Mouse (Mus musculus): ENCODE data around the gene Tfap2c. TPM values are rescaled to one million over a fixed set of nuclear protein-coding genes. Genes with fewer than 3 reads are reported as not detected.

The Tfap2c gene
- total RNA-seq, 2 experiments from 2014 or later, result 0.12 to 0.16 TPM

- DNase-seq (ENCODE audit: extremely low spot score in 1 of 2, low spot score in 2 of 2), result no peak
- no peak for TF ChIP-seq CTCF (IDR thresholded peaks at IDR 0.05)
- intact Hi-C loops (cut with DNase I), result no loop called here
- Histone ChIP-seq H3K4me3 (no peak overlapping the region), H3K27ac (no peak overlapping the region)
Measured at GRCm38 (mm10) chr2:172543987-172544386, 5.4 kb upstream of the Tfap2c start.

GRCm38 (mm10) chr2:172544601-172545127 lies 4.7 kb upstream of the Tfap2c start:
- no peak for DNase-seq (ENCODE audit: extremely low spot score in 1 of 2, low spot score in 2 of 2)
- Histone ChIP-seq H3K27ac (no peak overlapping the region), H3K4me3 (no peak overlapping the region)
- intact Hi-C loops (cut with DNase I), result no loop called here
- TF ChIP-seq CTCF (IDR thresholded peaks at IDR 0.05), result no peak

- intact Hi-C loops (cut with DNase I), result no loop called here
- Histone ChIP-seq H3K27ac (no peak overlapping the region), H3K4me3 (no peak overlapping the region)
- TF ChIP-seq CTCF (IDR thresholded peaks at IDR 0.05), result no peak
- DNase-seq (ENCODE audit: extremely low spot score in 1 of 2, low spot score in 2 of 2), result no peak
Measured at GRCm38 (mm10) chr2:172545592-172546235, 3.7 kb upstream of the Tfap2c start.

GRCm38 (mm10) chr2:172546551-172546950 lies 2.8 kb upstream of the Tfap2c start:
- DNase-seq (ENCODE audit: extremely low spot score in 1 of 2, low spot score in 2 of 2), result no peak
- H3K27ac ChIP-seq, result no peak overlapping the region
- no peak for TF ChIP-seq CTCF (IDR thresholded peaks at IDR 0.05)
- intact Hi-C loops (cut with DNase I), result no loop called here
- H3K4me3 ChIP-seq, result no peak overlapping the region

- no peak overlapping the region for H3K4me3 ChIP-seq
- intact Hi-C loops (cut with DNase I), result no loop called here
- DNase-seq (ENCODE audit: extremely low spot score in 1 of 2, low spot score in 2 of 2), result no peak
- TF ChIP-seq CTCF (IDR thresholded peaks at IDR 0.05), result peak; percentile 42
- H3K27ac ChIP-seq, result no peak overlapping the region
Measured at GRCm38 (mm10) chr2:172547116-172547515, 2.3 kb upstream of the Tfap2c start.

- no peak overlapping the region for H3K27ac ChIP-seq
- no peak overlapping the region for H3K4me3 ChIP-seq
- DNase-seq (ENCODE audit: extremely low spot score in 1 of 2, low spot score in 2 of 2), result no peak
- no peak for TF ChIP-seq CTCF (IDR thresholded peaks at IDR 0.05)
- intact Hi-C loops (cut with DNase I), result no loop called here
Measured at GRCm38 (mm10) chr2:172547807-172548586, 1.4 kb upstream of the Tfap2c start.

GRCm38 (mm10) chr2:172548672-172549255 lies 629 bp upstream of the Tfap2c start:
- no peak for TF ChIP-seq CTCF (IDR thresholded peaks at IDR 0.05)
- DNase-seq (ENCODE audit: extremely low spot score in 1 of 2, low spot score in 2 of 2), result no peak
- Histone ChIP-seq H3K4me3 (no peak overlapping the region), H3K27ac (no peak overlapping the region)
- intact Hi-C loops (cut with DNase I), result no loop called here

GRCm38 (mm10) chr2:172550364-172551080 lies 1.1 kb downstream of the Tfap2c start:
- Histone ChIP-seq H3K4me3 (no peak overlapping the region), H3K27ac (no peak overlapping the region)
- TF ChIP-seq CTCF (IDR thresholded peaks at IDR 0.05), result peak; percentile 65
- peak in 1 of 2 experiments; percentile 43 for DNase-seq (ENCODE audit: extremely low spot score in 1 of 2, low spot score in 2 of 2)
- intact Hi-C loops (cut with DNase I), result loop anchor here (5.0 to 10.0 kb wide), 2 partner anchors 184 to 272 kb away; no protein-coding TSS in a partner anchor

GRCm38 (mm10) chr2:172551081-172551720 lies 1.8 kb downstream of the Tfap2c start:
- TF ChIP-seq CTCF (IDR thresholded peaks at IDR 0.05), result no peak
- Histone ChIP-seq H3K4me3 (no peak overlapping the region), H3K27ac (no peak overlapping the region)
- no peak for DNase-seq (ENCODE audit: extremely low spot score in 1 of 2, low spot score in 2 of 2)
- intact Hi-C loops (cut with DNase I), result loop anchor here (5.0 to 10.0 kb wide), 2 partner anchors 184 to 271 kb away; no protein-coding TSS in a partner anchor

GRCm38 (mm10) chr2:172551872-172552271 lies 2.5 kb downstream of the Tfap2c start:
- intact Hi-C loops (cut with DNase I), result loop anchor here (5.0 to 10.0 kb wide), 2 partner anchors 183 to 270 kb away; no protein-coding TSS in a partner anchor
- H3K4me3 ChIP-seq, result no peak overlapping the region
- no peak overlapping the region for H3K27ac ChIP-seq
- no peak for TF ChIP-seq CTCF (IDR thresholded peaks at IDR 0.05)
- no peak for DNase-seq (ENCODE audit: extremely low spot score in 1 of 2, low spot score in 2 of 2)

GRCm38 (mm10) chr2:172552666-172553065 lies 3.3 kb downstream of the Tfap2c start:
- no peak for DNase-seq (ENCODE audit: extremely low spot score in 1 of 2, low spot score in 2 of 2)
- Histone ChIP-seq H3K4me3 (no peak overlapping the region), H3K27ac (no peak overlapping the region)
- TF ChIP-seq CTCF (IDR thresholded peaks at IDR 0.05), result no peak
- intact Hi-C loops (cut with DNase I), result loop anchor here (5.0 to 10.0 kb wide), 2 partner anchors 182 to 270 kb away; no protein-coding TSS in a partner anchor

Data from left cerebral cortex, adult 2 months (tissue).